Mouse (Mus musculus): Measurements from ENCODE around the gene Hpcal1. TPM values are rescaled to one million over a fixed set of nuclear protein-coding genes. Genes with fewer than 3 reads are reported as not detected.
A peak's percentile ranks its signal among the peaks of the same experiment; 100 is the strongest.

Hpcal1 gene
- total RNA-seq, 4 experiments from 2014 or later, result 3.4 to 3.9 (median 3.5) TPM

DNA sequence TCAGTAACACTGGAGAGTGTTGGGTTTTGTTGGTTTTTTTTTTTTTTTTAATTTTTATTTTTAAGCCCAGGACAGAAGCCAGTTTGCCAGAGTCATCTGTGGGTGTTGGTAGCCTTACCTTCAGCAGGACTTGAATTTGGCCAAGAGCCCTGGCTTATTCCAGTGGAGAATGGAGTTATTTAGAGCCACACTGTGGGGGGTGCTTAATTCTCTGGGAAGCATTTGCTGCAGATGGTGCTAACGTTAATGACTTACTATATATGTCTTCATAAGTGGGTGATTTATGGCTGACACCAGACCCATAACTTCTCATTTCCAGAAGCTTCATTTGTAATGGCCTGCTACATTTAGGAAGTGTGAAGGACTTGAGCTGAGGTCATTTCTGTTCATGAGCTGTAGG is 21.9 kb downstream of the Hpcal1 start:
- no peak for DNase-seq (ENCODE audit: low spot score in 2 of 2)

DNA sequence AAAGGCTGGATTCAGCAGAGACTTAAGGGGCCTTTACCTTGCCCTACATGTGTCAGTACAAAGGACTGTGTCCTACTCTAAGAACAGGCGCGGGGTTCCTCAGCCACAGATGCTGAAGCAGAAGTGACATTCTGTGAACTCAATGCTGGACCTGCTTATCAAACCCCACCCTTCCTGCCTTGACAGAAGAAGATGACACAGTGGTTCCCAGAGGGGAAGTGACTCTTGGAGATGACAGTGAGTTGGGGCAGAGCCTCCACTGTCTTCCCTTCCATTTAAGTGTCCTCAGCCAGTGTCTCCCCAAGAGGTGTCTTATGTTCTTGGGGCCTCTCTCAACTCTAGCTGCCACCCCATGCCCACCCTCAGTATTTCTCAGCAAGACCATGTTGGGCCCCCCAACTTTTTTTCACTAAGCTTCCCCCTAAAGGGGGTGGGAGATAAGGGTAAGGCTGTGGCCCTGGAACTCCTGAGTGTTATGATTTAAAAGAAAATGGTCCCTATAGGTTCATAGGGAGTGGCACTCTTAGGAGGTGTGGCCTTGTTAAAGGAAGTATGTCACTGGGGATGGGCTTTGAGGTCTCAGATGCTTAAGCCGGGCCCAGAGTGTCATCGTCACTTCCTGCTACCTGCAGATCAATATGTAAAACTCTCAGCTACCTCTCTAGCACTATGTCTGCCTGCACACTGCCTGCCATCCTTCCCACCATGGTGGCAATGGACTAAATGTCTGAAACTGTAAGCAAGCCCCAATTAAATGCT is 25.2 kb downstream of the Hpcal1 start:
- DNase-seq (ENCODE audit: low spot score in 2 of 2), result no peak

DNA sequence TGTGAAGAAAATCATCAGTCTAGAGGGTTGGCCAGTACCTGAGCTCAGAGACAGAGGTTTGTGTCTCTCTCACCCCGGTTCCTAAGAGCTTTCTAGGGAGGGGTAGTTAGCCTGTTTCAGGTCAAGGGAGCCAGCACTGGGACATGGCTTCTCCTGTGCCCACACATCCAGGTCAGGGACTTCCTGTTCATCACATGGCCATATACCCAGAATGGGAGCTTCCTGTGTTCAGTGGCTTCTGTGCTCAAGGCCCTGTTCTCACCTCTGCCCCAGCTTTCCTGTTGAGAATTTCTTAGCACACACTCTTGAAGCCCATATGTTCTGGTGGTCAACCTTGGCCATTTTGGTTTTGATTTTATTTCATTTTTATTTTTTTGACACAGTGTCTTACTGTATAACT is 26.6 kb downstream of the Hpcal1 start:
- no peak for DNase-seq (ENCODE audit: low spot score in 2 of 2)

DNA sequence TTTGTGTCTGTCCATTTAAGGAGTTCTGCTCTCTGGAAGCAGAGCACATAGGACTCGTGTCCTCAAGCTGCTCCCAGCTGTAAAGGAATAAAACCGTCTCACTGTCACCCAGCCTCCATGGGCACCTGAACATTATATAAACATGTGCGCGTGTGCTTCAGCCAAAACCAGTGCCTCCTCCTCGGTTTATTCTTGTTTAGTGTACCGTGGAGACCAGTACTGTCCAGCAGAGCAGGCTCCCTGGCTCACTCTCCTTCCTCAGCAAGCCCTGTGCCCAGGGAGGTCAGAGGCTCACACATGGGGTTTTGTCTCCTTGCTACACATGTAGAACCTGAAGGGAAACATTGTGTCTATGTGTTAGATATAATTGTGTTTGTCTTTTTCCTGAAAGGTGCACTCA is 27.5 kb downstream of the Hpcal1 start:
- DNase-seq (ENCODE audit: low spot score in 2 of 2), result no peak

DNA sequence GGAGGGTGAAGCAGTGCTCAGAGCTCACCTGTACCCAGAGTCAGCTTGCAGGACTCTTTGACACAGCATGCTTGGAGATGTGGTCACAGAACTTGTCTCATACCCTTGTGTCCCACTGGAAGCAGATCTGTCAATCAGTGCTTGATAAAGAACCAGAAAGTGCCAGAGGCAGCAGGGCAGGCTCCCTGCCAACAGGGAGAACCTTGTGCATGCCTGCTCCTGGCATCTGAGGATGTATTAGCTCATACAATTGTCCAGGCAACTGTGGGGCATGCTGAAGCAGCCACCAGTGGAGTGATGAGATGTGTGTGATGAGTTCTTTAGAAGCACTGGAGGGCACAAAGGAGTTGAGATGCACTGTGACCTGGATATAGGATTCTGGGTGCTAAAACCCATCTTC is 30.4 kb downstream of the Hpcal1 start:
- DNase-seq (ENCODE audit: low spot score in 2 of 2), result no peak

DNA sequence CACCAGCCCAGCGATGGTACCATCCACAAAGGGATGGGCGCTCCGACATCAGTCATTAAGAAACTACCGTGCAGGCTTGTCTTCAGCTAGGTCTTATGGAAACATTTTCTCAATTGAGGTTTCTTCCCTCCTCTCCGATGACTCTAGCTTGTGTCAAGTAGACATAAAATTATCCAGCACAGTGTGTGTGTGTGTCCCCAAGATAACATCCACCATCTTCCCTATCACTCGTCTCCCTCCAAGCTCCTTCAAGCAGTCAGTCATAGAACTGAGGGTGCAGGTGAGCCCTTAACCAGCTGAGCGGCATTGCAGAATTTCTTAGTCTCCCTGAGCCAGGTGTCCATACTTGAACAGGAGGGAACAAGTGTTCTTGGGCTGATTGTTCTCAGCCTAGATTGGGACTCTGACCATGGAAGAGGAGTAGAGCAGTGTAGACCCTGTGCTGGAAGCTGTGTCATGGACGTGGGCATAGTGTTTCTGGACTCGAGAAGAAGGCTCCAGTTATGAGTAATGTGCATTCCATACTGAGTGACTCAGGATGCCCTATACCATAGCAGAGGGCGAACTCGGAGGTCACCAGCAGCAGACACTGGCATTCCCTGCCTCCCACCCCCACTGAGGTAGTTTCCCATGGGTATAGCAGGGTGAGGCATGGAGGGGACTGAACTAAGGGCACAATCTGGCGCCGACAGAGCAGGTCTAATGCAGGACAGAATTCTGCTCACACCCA is 32.0 kb downstream of the Hpcal1 start:
- no peak for DNase-seq (ENCODE audit: low spot score in 2 of 2)

DNA sequence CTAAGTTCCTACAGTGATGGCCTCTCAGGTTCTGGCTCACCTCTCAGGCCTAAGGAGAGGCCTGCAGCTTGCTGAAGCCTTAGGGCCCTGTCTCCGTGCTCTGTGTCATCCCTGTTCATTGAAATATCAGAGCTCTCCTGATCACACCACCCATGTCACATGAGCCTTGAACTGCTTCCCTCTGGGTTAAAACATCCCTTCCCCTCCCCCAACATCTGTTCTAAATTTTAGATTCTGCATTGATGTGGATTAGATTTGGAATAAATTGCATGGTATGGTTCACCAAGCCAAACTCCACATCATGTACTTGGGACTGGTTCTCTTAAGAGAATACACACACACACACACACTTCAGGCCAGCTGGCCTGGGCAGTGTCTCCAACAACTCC is 32.5 kb downstream of the Hpcal1 start:
- DNase-seq (ENCODE audit: low spot score in 2 of 2), result no peak

DNA sequence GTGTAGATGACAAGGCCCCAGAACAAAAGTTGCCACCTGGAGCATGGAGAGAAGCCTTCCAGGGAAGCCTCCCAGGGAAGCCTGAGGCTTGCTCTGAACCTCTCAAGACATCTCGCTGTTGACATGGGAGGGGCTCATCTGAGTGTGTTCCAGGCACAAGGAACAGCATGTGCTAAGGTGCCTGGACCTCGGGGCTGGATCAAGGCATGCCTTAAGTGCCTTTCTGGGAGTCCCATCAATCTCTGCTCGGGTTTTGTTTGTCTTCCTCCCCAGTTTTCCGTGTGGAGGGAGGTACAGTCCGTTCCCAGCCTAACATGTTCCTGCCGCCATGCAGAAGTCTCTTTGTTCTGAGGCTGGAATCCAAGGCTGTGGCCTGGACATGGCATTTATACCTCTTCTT is 33.3 kb downstream of the Hpcal1 start:
- DNase-seq (ENCODE audit: low spot score in 2 of 2), result no peak

DNA sequence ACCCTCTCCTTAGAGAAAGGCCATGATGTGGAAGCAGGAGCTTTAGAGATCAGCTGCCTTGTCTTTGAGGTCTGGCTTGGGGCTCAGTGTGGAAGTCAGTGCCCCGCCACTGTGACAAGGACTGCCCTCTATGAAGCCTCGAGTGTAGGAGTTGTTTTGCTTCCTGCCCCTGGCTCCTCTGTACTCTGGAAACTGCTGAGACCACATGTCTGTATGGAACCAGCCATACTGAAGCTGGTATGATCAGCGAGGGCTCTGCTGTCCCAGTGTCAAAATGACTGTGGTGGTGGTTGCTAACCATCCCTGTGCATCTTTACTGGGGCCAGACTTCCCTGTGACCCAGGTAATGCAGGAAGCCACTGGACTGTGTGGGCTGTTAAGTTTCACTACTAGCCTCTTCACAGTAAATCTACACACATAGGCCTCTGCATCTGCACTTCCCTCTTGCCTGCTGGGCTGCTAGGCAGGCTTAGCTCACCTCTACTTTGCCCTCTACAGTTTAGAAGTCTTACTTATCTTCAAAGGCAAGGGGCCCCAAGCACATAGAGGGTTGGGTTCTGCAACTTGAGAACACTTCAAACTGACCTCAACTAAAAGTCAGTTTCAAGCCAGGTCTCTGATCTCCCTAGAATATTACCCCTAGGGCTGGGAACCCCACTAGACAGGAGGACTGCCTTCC is 33.9 kb downstream of the Hpcal1 start:
- DNase-seq (ENCODE audit: low spot score in 2 of 2), result no peak

DNA sequence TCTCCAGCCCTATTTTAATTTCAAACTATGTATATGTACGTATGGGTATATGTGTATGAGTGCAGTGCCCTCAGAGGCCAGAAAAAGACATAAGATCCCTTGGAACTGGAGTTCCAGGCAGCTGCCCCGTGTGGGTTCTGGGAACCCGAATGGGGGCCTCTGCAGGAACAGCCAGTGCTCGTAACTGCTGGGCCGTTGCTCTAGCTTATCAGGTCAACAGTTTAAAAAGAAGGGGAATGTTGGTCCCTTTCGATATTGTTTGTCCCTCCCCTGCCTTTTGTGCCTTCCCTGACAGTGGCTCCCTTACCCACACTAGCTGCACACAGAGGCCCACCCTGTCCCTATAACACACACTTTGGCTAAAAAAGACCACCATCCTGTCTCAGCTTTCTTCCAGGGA is 34.9 kb downstream of the Hpcal1 start:
- DNase-seq (ENCODE audit: low spot score in 2 of 2), result no peak

DNA sequence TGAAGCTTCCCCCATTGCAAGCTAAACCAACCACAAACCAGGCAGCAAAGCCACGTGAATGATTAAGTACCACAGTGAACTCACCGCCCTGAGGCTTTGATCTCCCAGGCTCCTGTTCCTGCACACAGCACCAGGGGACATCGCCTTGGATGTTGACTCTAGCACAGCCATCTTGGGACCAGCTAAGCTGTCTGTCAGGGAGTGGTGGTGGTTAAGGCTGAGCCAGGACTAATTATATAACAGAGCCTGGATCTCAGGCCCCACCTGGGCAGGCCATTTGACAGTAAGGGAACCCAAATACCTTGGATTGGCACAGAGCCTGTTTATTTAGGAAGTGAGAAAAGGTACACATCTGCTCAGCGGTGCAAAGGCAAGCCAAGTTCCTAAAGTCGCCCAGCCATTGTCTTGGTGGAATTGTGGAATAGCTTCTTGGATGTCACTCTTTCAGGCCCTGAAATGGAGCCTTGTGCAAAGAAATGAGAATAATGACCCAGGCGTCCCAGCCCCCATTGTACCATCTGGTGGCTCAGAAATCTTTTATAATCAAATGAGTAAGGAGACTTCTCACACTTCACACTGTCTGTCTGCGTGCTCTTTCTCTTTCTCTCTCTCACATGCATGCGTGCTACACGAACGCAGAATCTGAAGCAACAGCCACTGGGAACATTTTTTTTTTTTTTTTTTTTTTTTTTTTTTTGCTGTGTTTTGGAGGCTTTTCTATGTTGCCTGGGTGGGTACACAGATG is 36.1 kb downstream of the Hpcal1 start:
- DNase-seq (ENCODE audit: low spot score in 2 of 2), result no peak

DNA sequence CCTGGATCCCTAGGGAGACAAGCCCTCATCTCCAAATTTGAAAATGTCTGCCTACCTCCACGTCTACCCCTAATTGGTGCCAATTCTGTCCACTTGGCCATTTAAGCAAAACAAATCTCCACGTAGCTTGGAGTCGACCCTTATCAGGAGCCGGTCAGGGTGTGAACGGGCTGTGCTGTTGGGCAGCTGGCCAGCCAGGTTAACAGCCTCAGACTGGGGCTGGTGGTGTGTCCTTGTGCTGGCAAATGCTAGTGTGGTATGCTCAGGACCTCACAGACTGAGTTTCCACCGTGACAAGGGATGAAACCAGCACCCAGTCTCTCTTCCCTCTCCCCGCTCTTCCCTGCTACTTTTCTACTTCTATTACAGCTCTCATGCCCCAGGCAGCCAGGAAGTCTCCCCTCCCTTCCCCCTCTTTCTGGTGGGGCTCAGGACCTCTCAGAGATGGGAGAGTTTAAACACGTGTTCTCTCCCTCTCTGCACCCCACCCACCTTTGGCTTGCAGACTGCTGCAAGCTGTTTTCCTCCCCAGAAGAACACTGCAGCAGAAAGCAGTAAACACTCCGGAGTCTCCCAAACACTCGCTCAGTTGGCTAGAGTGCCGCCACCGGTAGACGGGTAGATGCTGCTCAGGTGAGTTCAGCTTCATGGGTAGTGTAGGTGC is 37.2 kb downstream of the Hpcal1 start:
- DNase-seq (ENCODE audit: low spot score in 2 of 2), result peak in 1 of 2 experiments; percentile 13

DNA sequence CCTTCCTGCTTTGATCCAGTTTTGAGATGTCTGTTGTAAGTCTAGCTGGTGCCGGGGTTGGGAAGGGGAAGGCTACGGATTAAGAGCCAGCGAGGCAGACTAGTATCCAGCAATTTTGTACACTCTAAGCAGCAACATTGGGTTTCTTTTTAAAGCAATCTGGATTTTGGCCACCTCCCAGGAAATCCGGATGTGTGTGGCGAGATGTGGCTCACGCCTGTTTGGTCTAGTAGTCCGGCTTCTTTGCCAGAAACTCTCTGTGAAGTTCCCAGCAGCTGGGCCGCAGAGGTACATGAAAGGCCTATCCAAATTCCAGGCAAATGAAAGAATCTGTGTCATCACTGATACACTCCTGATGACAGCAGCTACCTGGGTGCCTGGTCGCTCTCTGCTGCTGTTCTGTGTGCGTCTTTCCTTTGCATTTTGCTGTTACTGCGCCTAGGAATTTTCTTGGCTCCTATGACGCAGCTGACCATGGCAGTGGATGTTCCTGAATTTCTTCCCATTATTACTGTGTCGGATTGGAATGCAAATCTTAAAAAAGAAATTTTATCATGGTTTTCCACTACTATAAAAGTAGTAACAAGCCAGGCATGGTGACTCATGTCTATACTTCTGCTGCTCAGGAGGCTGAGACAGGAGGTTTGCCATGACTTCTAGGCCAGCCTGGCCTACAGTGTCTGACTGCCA is 38.7 kb downstream of the Hpcal1 start:
- DNase-seq (ENCODE audit: low spot score in 2 of 2), result peak; percentile 56 to 60

DNA sequence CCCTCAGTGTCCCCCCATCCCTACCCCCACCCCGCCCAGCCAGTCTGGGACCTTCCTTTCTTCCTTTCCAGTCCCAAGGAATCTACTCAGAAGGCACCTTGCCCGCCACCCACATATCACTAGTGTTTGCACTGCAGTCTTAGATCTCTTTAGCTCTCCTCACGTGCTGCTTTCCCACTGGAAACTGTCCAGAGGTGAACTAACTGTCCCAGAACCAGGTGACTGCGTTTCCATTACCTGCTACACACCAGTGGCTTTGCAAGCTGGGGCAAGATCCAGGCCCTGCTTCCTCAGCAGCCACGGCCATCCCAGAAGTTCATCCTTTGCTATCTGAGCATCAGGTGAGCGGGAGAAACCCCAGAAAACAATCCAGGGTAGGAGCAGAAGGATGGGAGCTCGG is 41.4 kb downstream of the Hpcal1 start:
- DNase-seq (ENCODE audit: low spot score in 2 of 2), result no peak

DNA sequence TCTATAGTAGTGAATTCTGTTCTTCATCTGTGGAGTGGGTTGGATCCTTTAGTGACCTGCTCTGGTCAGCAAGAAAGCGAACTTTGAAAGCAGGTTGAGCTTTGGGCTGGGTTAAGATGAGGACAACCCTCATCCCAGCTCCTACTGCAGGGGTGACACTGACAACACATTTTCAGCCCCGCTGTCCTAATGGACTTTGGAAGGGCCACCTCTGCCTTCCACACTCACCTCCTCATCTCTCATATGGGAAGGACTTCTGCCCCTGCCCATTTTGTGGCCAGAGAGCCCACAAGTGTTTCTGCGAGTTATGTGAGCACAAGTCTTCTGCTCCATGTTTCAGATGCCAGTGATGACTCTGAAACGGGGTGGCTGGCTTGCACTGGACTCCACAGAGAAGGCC is 41.9 kb downstream of the Hpcal1 start:
- DNase-seq (ENCODE audit: low spot score in 2 of 2), result no peak

DNA sequence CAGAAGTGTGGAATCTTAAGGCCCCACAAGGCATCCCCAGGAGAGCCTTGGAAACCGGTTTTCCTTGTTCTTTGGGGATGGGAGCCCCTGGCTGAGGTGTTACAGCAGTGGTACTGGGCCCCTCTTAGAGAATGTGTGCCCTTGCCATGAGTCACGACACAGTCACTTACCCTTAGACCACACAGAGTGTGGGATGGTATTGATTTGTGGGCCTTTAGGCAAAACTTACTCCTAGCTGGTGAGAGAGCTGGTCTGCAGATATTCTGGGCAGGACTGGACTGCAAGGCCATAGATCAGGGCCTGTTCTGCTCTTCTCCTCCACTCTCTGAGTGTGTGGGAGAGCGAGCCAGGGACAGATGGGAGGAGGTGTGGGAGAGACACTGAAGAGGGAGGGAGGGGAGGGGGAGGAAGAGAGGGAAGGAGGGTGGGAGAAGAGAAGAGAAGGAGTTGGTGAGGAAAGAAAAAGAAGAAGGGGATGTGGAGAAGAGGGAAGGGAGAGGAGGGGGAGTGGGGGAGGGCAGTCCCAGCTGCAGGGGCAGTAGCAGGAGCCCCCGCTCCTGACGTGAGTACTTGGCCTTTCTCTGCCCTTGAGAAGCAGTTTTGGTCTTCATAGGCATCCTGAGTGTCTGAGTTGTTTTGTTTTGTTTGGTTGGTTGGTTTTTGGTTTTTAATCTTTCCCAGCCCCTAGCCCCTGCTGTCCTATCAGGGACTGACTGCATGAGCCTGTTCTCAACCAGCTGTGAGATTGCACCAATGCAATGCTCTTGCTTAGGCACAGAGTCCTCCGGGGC is 42.7 kb downstream of the Hpcal1 start:
- DNase-seq (ENCODE audit: low spot score in 2 of 2), result no peak

DNA sequence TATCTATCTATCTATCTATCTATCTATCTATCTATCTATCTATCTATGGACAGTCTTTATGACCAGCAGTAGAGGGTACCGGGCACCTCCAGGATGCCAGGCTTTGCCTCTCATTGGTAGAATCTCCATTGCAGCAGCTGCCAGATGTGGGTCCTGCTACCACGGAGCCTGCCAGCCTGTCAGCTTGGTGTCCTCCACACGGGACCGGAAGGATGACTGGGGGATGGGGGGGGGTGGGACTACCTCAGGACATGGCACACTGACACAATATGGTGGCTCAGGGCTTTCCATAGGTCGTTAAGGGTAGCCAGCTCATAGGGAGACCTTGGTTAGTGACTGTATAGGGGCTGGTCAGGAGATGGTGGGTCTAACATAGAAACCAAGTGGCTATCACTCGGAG is 45.7 kb downstream of the Hpcal1 start:
- DNase-seq (ENCODE audit: low spot score in 2 of 2), result no peak

DNA sequence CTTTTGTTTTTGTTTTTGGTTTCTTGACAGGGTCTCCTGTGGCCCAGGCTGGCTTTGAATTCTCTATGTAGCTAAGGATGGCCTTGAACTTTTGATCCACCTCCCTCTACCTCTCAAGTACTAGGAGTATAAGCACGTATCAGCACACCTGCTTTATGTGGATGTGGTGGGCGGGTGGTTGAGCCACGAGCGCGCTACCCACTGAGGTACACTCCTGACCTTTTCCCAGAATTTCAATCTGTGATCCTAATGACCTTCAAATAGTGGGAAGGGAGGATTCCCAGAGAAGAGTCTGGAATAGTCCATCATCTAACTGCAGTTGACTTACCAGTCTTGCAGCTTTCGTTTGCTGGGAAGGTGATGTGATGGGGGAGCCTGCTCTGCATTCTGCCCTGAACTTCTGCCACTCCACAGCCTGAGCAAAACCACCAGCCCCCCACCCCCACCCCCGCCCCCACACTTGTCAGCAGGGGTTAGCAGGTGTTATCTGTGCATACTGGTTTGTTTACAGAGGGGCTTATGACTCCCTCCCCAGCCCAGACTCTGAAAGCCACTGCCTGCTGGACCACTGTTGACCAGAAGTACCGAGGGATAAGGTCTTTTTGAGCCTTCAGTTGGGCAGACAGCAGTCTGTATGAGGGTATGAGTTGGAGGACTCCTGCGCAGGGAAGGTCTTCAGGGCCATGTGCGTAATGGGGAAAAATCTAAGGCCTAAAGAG is 46.4 kb downstream of the Hpcal1 start:
- no peak for DNase-seq (ENCODE audit: low spot score in 2 of 2)

DNA sequence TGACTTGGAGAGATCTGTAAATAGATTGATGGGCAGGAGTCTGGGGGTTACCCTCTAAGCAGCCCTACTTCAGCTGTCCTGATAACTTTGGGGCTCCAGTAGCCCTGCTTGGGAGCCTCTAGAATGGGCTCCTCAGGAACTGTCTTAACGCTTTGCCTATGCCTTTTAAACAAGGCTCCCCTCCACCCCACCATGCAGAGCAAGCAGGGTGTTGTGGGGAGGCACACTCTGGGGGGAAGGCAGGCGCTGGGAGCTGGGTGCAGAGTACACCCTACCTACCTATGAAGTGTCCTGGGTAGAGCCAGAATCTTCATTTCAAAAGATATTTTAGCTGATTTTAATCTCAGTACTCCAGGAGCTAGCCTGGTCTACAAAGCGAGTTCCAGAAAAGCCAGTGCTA is 47.2 kb downstream of the Hpcal1 start:
- DNase-seq (ENCODE audit: low spot score in 2 of 2), result no peak
